Mouse (Mus musculus): ENCODE results near the gene Ppp2r3c. TPM values are rescaled to one million over a fixed set of nuclear protein-coding genes. Genes with fewer than 3 reads are reported as not detected.
"Not testable (repeated sequence)": the region's sequence is repeated elsewhere in the genome, so short reads cannot be mapped to it uniquely, and the experiment has no call there.

Gene Ppp2r3c
- polyA plus RNA-seq, 1 experiment from 2014 or later = 27.1 TPM

GRCm38 (mm10) chr12:55311841-55312240 is 9.0 kb upstream of the Ppp2r3c start:
- Histone ChIP-seq H3K4me2 (no peak overlapping the region), H3K36me3 (replicated peaks) (0 out of 2 replicates have a peak, but pooled peaks cover 13% of the 10 kb centered on the region), H3K9me3 (no peaks in the 10 kb centered on the region), H3K9ac (no peak overlapping the region), H3K4me3 (replicated peaks) (no peak overlapping the region), H3K27me3 (no peaks in the 10 kb centered on the region), H3K4me1 (no peaks in the 10 kb centered on the region), H3K27ac (no peak overlapping the region)
- no peak for ATAC-seq (ENCODE audit: low FRiP score)
- WGBS = 82% methylated on average over 7 of the region's 7 CpGs

- 70% methylated on average over 8 of the region's 8 CpGs for WGBS
- Histone ChIP-seq H3K4me3 (replicated peaks) (no peak overlapping the region), H3K9ac (no peak overlapping the region), H3K36me3 (replicated peaks) (peaks cover 17% of the 10 kb centered on the region; the same call in 1 of the 2 replicates), H3K4me1 (no peaks in the 10 kb centered on the region), H3K4me2 (no peak overlapping the region), H3K27ac (no peak overlapping the region), H3K27me3 (no peaks in the 10 kb centered on the region), H3K9me3 (no peaks in the 10 kb centered on the region)
- no peak for ATAC-seq (ENCODE audit: low FRiP score)
Measured at GRCm38 (mm10) chr12:55309501-55309900, 6.7 kb upstream of the Ppp2r3c start.

DNA sequence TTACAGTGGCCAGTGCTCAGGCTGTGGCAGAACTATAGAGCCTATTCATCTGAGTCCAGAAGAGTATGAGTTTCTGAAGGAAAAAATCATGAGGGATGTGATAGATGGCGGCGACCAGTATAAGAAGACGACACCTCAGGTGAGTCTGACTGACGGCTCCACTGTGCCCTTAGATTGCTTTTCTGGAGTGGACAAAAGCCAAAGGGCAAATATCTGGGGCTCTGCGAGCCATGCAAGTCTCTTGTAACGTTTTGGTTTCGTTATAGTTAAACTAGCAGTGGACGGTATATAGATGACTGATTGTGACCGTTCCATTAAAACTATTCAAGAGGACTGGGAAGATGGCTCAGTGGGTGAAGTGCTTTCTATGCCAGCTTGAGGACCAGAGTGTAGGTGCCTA is 5.9 kb upstream of the Ppp2r3c start:
- WGBS = 98% methylated on average over 9 of the region's 9 CpGs
- no peak overlapping the region for H3K9ac ChIP-seq
- H3K9me3 ChIP-seq = no peaks in the 10 kb centered on the region
- no peak overlapping the region for H3K4me3 ChIP-seq (replicated peaks)
- H3K36me3 ChIP-seq (replicated peaks) = peaks cover 17% of the 10 kb centered on the region; the same call in 1 of the 2 replicates
- ATAC-seq (ENCODE audit: low FRiP score) = no peak
- H3K4me1 ChIP-seq = peaks cover 5% of the 10 kb centered on the region
- H3K4me2 ChIP-seq = no peak overlapping the region
- no peak overlapping the region for H3K27ac ChIP-seq
- H3K27me3 ChIP-seq = no peaks in the 10 kb centered on the region

- peaks cover 8% of the 10 kb centered on the region for H3K4me1 ChIP-seq
- no peak overlapping the region for H3K4me2 ChIP-seq
- no peaks in the 10 kb centered on the region for H3K27me3 ChIP-seq
- no peak overlapping the region for H3K9ac ChIP-seq
- H3K4me3 ChIP-seq (replicated peaks) = no peak overlapping the region
- no peak overlapping the region for H3K27ac ChIP-seq
- peaks cover 17% of the 10 kb centered on the region; the same call in 1 of the 2 replicates for H3K36me3 ChIP-seq (replicated peaks)
- ATAC-seq (ENCODE audit: low FRiP score) = no peak
- H3K9me3 ChIP-seq = no peaks in the 10 kb centered on the region
- WGBS = 67% methylated on average over 6 of the region's 6 CpGs
Measured at GRCm38 (mm10) chr12:55307566-55307965, 4.8 kb upstream of the Ppp2r3c start.

GRCm38 (mm10) chr12:55306371-55306770 is 3.6 kb upstream of the Ppp2r3c start:
- Histone ChIP-seq H3K4me1 (peaks cover 14% of the 10 kb centered on the region), H3K27me3 (no peaks in the 10 kb centered on the region), H3K4me3 (replicated peaks) (no peak overlapping the region), H3K27ac (no peak overlapping the region), H3K9me3 (no peaks in the 10 kb centered on the region), H3K4me2 (no peak overlapping the region), H3K36me3 (replicated peaks) (peaks cover 16% of the 10 kb centered on the region; the same call in 1 of the 2 replicates), H3K9ac (no peak overlapping the region)
- WGBS = 96% methylated on average over 4 of the region's 4 CpGs
- ATAC-seq (ENCODE audit: low FRiP score) = no peak

GRCm38 (mm10) chr12:55301472-55302300 is 1.1 kb downstream of the Ppp2r3c start:
- WGBS = 46% methylated on average over 11 of the region's 11 CpGs
- Histone ChIP-seq H3K4me3 (replicated peaks) (peak overlapping the region; percentile 67), H3K4me2 (peak overlapping the region; percentile 58), H3K9ac (peak overlapping the region; percentile 77), H3K27ac (peak overlapping the region; percentile 86), H3K36me3 (replicated peaks) (peaks cover 27% of the 10 kb centered on the region), H3K4me1 (peaks cover 30% of the 10 kb centered on the region), H3K9me3 (no peaks in the 10 kb centered on the region), H3K27me3 (no peaks in the 10 kb centered on the region)
- peak; percentile 2; the same call in 1 of the 2 replicates for ATAC-seq (ENCODE audit: low FRiP score)

DNA sequence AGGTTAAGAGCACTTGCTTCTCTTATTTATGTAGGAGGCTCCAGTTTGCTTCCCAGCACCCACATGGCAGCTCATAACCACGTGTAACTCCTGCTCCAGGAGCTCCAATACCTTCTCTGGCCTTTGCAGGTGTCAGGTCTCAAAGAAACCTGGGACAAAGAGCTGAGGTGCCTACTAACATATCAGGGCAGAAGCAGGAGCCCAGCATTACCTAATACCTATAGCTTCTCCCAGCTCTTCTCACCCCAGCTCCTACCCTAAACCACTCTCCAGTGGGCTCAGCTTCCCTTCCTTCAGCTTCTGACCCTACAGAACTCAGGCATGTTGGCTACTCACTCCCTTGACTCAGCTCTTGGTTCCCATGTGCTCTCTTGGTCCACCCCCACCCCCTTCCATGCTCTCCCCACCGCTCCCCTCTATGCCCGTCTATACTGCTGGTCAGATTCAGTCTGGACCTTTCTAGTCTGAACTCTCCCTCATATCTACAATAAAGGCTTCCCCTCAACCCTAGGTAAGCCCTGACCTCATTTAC is 1.9 kb downstream of the Ppp2r3c start:
- peak overlapping the region; percentile 67 for H3K4me3 ChIP-seq (replicated peaks)
- H3K4me2 ChIP-seq = peak overlapping the region; percentile 58
- peaks cover 28% of the 10 kb centered on the region for H3K36me3 ChIP-seq (replicated peaks)
- no peak for ATAC-seq (ENCODE audit: low FRiP score)
- peaks cover 30% of the 10 kb centered on the region for H3K4me1 ChIP-seq
- WGBS = 83% methylated on average over 3 of the region's 3 CpGs
- H3K9me3 ChIP-seq = no peaks in the 10 kb centered on the region
- H3K27me3 ChIP-seq = no peaks in the 10 kb centered on the region
- no peak overlapping the region for H3K27ac ChIP-seq
- 0 out of 2 replicates have a peak overlapping the region, but pooled peaks have one; percentile 77 for H3K9ac ChIP-seq

GRCm38 (mm10) chr12:55299336-55299735 is 3.5 kb downstream of the Ppp2r3c start, which contains the start of gene 1110008L16Rik:
1110008L16Rik (plus strand) TSS chr12:55299577.
- Histone ChIP-seq H3K4me2 (no peak within 1 kb of the TSS), H3K9ac (no peak within 1 kb of the TSS), H3K9me3 (no peaks in the 10 kb centered on the region), H3K27me3 (no peaks in the 10 kb centered on the region), H3K4me1 (peaks cover 30% of the 10 kb centered on the region), H3K27ac (no peak within 1 kb of the TSS), H3K4me3 (replicated peaks) (no peak within 1 kb of the TSS), H3K36me3 (replicated peaks) (peaks cover 41% of the 10 kb centered on the region)
- no peak for ATAC-seq (ENCODE audit: low FRiP score)
- 91% methylated on average over 5 of the region's 5 CpGs for WGBS

DNA sequence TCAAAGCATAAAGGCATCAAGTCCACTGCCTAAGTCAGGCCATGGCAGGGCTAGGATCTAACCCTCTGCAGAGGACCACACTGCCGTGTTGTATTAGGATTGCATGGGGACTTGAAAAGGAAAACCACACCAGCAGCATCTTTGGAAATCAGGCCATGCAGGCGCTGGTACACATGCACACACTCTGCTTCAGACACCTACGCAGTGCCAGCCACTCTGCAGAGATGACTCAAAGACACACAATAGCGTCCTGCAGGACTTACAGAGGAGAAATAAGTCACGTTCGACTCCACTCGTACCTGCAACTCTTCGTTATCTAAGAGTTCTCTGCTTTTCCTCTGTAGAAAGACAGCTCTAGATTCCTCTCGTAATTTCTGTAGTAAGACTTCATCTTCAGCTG is 4.7 kb downstream of the Ppp2r3c start:
- Histone ChIP-seq H3K4me1 (peaks cover 22% of the 10 kb centered on the region), H3K4me2 (no peak overlapping the region), H3K4me3 (replicated peaks) (no peak overlapping the region), H3K9me3 (no peaks in the 10 kb centered on the region), H3K9ac (no peak overlapping the region), H3K36me3 (replicated peaks) (peaks cover 52% of the 10 kb centered on the region), H3K27me3 (no peaks in the 10 kb centered on the region), H3K27ac (no peak overlapping the region)
- no peak for ATAC-seq (ENCODE audit: low FRiP score)
- WGBS = 97% methylated on average over 9 of the region's 9 CpGs

- ATAC-seq (ENCODE audit: low FRiP score); H3K36me3 ChIP-seq (replicated peaks); H3K27me3 ChIP-seq; H3K9ac ChIP-seq; H3K27ac ChIP-seq; H3K9me3 ChIP-seq; H3K4me1 ChIP-seq; H3K4me3 ChIP-seq (replicated peaks); H3K4me2 ChIP-seq: not testable (repeated sequence)
- 90% methylated on average over 3 of the region's 6 CpGs for WGBS
Measured at GRCm38 (mm10) chr12:55277583-55277982, 25.2 kb downstream of the Ppp2r3c start.

- Histone ChIP-seq H3K36me3 (replicated peaks) (no peaks in the 10 kb centered on the region), H3K4me1 (no peaks in the 10 kb centered on the region), H3K4me3 (replicated peaks) (no peak overlapping the region), H3K9ac (no peak overlapping the region), H3K27ac (no peak overlapping the region), H3K9me3 (no peaks in the 10 kb centered on the region), H3K4me2 (no peak overlapping the region), H3K27me3 (no peaks in the 10 kb centered on the region)
- no peak for ATAC-seq (ENCODE audit: low FRiP score)
- WGBS = 81% methylated on average over 3 of the region's 3 CpGs
Measured at GRCm38 (mm10) chr12:55272243-55272642, 30.6 kb downstream of the Ppp2r3c start.

DNA sequence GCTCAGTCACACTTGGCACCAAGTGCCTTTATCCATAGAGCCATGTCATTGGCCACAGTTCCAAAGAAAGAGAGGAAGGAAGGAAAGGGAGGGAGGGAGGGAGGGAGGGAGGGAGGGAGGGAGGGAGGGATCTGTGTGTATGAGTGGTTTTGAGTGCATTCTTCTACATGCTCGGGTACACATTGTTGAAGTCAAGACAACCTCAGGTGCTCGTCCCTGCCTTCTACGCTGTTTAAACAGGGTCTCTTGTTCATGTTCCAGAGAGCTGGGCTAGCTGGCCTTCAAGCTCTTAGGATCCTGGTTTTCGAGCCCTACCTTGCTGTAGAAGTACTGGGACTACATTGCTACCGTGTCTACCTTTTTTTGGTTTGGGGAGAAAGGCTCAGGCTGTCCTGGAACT is 39.4 kb downstream of the Ppp2r3c start:
- H3K4me1 ChIP-seq; H3K9ac ChIP-seq; H3K27ac ChIP-seq; H3K36me3 ChIP-seq (replicated peaks); H3K4me2 ChIP-seq; H3K27me3 ChIP-seq; H3K9me3 ChIP-seq; H3K4me3 ChIP-seq (replicated peaks); ATAC-seq (ENCODE audit: low FRiP score): not testable (repeated sequence)
- no CpG with 5 or more reads among the region's 5 CpGs for WGBS

DNA sequence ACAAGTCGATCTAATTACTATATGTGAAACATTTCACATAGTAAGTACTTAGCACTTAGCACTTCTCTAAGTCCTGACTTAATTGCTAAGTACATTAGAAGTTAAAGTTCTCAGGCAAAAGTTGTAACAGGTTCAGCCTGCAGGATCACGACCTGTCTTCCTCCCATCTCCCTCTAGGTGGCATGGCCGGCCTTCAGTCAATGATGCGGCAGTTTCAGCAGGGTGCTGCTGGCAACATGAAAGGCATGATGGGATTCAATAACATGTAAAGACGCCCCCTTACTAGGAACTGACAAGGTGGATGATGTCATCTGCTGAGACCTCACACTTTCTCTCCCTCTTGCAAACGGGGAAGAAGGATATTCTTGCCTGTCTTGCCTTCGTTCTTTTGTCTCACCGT is 40.8 kb downstream of the Ppp2r3c start:
- peaks cover 19% of the 10 kb centered on the region for H3K36me3 ChIP-seq (replicated peaks)
- H3K9me3 ChIP-seq; H3K4me3 ChIP-seq (replicated peaks); H3K27ac ChIP-seq; H3K4me1 ChIP-seq; H3K9ac ChIP-seq; H3K4me2 ChIP-seq; H3K27me3 ChIP-seq; ATAC-seq (ENCODE audit: low FRiP score): not testable (repeated sequence)
- WGBS = no CpG with 5 or more reads among the region's 8 CpGs
